Mouse (Mus musculus) forebrain, embryonic 10.5 days (tissue): ENCODE measurements at regions not wholly inside any gene's neighbourhood (a gene's known extent, or its start where the extent isn't known, plus 50 kb on each side); places are given as distances from the start of the nearest gene placed in this dataset. TPM values are rescaled to one million over a fixed set of nuclear protein-coding genes. Genes with fewer than 3 reads are reported as not detected.

Experiments used
- DNase-seq: peaks from one replicate; pipeline ENCODE4 v3.0.0-alpha.2; 2017; ENCODE audit warnings: low spot score; ENCODE audit errors: extremely low spot score
- H3K27ac ChIP-seq: fragments of 300-500 bp; sonication (generic); 2 replicates; pipeline ENCODE4 v1.5.1; 2016; ENCODE audit warnings: mild to moderate bottlenecking
- H3K27me3 ChIP-seq: fragments of 300-500 bp; sonication (generic); 2 replicates; pipeline ENCODE4 v1.6.1; 2016; ENCODE audit warnings: mild to moderate bottlenecking; ENCODE audit not compliant: poor library complexity, severe bottlenecking
- H3K36me3 ChIP-seq: fragments of 300-500 bp; sonication (generic); replicated peaks from 2 replicates; pipeline ENCODE4 v1.6.1; 2016; ENCODE audit warnings: mild to moderate bottlenecking, moderate library complexity
- H3K4me1 ChIP-seq: fragments of 300-500 bp; sonication (generic); 2 replicates; pipeline ENCODE4 v1.6.1; 2016
- H3K4me3 ChIP-seq: fragments of 300-500 bp; sonication (generic); 2 replicates; pipeline ENCODE4 v1.5.1; 2016; ENCODE audit warnings: mild to moderate bottlenecking, moderate library complexity
- H3K9me3 ChIP-seq: fragments of 300-500 bp; sonication (generic); 2 replicates; pipeline ENCODE4 v1.6.1; 2016; ENCODE audit warnings: mild to moderate bottlenecking, moderate library complexity
- WGBS: fragments of 180-500 bp; shearing (Covaris S2); methylation state at CpG from one replicate; pipeline ENCODE4 v1.1.7; 2016; 5-methylcytosine and 5-hydroxymethylcytosine counted together
- microRNA-seq: library from miRNA; unstranded; fragments of <30 nt; microRNA quantifications from one replicate; pipeline ENCODE4, GENCODE M21; 2017

GRCm38 (mm10) chr1:64173708-64174107 is 51.6 kb upstream of the Klf7 start:
- H3K9me3 ChIP-seq = peaks cover 3% of the 10 kb centered on the region; the same call in 1 of the 2 replicates
- H3K27me3 ChIP-seq = no peaks in the 10 kb centered on the region
- no peak overlapping the region for H3K4me3 ChIP-seq
- DNase-seq = no peak
- 74% methylated on average over 4 of the region's 4 CpGs for WGBS
- H3K36me3 ChIP-seq = no peaks in the 10 kb centered on the region
- peaks cover 25% of the 10 kb centered on the region for H3K4me1 ChIP-seq
- no peak overlapping the region for H3K27ac ChIP-seq

DNA sequence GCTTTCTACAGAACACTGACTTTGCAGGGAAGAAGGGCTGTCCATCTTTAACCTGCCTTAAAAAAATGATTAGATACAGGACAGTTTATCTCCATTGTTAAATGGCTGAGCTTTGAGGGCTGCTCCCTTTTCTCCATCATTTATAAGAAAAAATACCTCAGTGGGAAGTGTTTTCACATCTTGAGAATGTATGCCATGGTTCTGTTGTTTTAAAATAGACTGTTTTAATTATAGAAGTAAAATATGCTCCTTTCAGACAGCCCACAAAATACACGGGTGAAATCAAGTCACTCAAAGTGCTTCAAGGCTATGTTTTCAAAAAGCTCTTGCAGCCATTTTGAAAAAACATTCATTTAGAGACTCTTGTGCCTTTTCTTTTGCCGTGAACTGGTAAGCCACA is 50.0 kb upstream of the Klf7 start:
- no peak overlapping the region for H3K27ac ChIP-seq

More for the DNA sequence above, 50.0 kb upstream of the Klf7 start:
- Histone ChIP-seq H3K27me3 (no peaks in the 10 kb centered on the region), H3K36me3 (no peaks in the 10 kb centered on the region), H3K9me3 (no peaks in the 10 kb centered on the region), H3K4me3 (no peak overlapping the region), H3K4me1 (peaks cover 25% of the 10 kb centered on the region)
- WGBS = 67% methylated on average over 2 of the region's 2 CpGs
- DNase-seq = no peak

Small RNA genes lying in the stretch of these regions (microRNA-seq; reads per million reads assigned to microRNA genes)
- gene Gm25748 = not detected
